Mouse (Mus musculus) thymus, postnatal 14 days (tissue): ENCODE measurements around the gene Lgi4.

Source experiments
- DNase-seq: peaks from one replicate; pipeline ENCODE4 v3.0.0; 2021

Lgi4 gene

GRCm38 (mm10) chr7:31059108-31059507 lies at the start of gene Lgi4:
Gene Lgi4, plus strand, starts transcription at chr7:31059342.
- DNase-seq = peak; percentile 76

- no peak for DNase-seq
These were observed 46.2 kb upstream of the Lgi4 start for GRCm38 (mm10) chr7:31012971-31013370.

DNA sequence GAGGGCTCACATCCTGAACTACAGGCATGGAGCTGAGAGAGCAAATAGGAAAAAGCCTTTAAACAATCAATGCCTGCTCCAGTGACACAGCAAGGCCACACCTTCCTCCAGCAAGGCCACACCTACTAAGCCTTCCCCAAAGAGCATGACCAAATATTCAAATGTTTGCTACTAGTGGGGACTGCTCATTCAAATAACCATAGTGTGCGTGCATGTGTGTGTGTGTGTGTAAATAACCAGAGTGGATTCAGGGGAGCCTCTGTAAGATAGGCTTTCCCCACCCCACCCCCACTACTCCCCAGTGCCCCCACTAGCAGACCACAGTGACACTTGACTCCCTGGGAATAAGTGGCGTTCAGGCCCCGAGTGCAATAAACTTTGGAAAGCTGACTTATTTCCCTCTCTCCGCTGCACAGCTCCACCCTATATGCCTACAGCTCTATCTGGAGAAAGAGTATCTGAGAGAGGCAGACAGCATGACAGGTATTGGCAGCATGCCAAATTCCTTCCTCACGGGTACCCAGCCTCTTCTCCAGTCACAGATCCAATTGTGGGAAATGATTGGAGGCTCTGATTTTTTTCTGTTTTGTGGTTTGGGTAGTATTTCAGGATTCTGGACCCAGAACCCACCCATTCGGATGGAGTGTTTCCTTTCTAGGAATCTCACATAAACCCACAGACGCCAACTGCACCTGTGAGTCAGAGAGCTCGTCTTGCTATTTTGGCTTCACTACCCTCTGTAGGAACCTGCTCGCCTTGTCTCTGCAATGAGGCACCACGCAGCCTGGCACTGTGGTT lies 41.8 kb upstream of the Lgi4 start:
- DNase-seq = no peak

- no peak for DNase-seq
These were observed 30.5 kb upstream of the Lgi4 start for GRCm38 (mm10) chr7:31028609-31029008.

GRCm38 (mm10) chr7:31030717-31031116 lies 28.4 kb upstream of the Lgi4 start:
- no peak for DNase-seq

- no peak for DNase-seq
These were observed 27.4 kb upstream of the Lgi4 start for GRCm38 (mm10) chr7:31031731-31032130.

GRCm38 (mm10) chr7:31033409-31034165 lies 25.6 kb upstream of the Lgi4 start:
- DNase-seq = peak; percentile 74

GRCm38 (mm10) chr7:31034789-31035188 lies 24.4 kb upstream of the Lgi4 start:
- DNase-seq = peak; percentile 68

GRCm38 (mm10) chr7:31035291-31035690 lies 23.9 kb upstream of the Lgi4 start:
- DNase-seq = no peak

DNA sequence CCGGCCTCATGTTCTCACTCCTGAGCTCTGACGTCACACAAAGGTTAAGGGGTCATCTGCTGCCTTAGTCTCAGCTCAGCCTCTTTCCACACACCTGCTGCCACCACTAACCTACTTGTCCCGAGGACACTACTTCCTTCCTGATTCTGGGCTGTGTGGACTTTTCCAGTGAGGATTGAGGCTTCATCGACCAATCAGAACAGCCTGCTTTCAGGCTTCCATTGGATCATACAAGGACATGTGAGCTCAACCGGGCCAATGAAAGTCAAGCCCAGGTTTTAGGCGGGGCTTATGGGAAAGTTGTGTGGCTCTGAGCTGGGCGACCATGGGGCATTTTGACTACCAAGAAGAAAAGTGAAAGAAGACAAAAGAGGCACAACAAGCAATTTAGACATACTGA lies 22.2 kb upstream of the Lgi4 start:
- no peak for DNase-seq

DNA sequence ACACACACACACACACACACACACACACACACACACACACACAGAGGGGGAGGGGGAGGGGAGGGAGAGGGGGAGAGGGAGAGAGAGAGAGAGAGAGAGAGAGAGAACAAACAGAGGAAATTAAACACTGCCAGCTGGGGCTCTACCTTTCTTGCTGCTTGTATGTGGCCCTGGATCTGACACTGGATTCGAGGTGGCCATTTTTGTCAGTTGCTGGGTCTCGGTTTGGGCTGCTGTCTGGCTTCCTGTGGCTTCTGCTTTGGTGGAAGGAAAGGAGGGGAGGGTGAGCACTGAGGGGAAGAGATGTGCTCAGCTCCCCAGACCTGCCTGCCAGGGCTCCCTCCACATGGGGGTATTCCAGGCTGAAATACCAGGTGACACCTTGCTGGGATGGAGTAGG lies 21.5 kb upstream of the Lgi4 start:
- DNase-seq = peak; percentile 70

DNA sequence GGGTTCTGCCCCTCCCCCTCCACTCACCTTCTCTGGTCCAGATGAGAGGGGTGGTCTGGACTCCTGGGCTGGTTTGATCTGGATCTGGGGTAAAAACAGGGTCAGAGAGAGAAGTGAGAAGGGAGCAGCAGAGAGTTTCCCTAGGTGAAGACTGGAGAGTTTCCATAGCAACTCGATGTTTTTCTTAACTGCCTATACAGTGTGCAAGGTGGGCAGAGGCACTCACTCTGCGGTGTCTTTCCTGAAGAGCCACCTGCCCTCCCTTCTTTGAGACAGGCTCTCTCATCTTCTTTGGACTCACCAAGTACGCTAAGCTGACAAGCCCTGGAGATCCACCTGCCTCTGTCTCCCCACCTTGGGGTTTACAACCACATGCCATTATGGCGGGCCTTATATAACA lies 20.1 kb upstream of the Lgi4 start:
- DNase-seq = no peak

GRCm38 (mm10) chr7:31040281-31041022 lies 18.7 kb upstream of the Lgi4 start:
- peak; percentile 64 for DNase-seq

DNA sequence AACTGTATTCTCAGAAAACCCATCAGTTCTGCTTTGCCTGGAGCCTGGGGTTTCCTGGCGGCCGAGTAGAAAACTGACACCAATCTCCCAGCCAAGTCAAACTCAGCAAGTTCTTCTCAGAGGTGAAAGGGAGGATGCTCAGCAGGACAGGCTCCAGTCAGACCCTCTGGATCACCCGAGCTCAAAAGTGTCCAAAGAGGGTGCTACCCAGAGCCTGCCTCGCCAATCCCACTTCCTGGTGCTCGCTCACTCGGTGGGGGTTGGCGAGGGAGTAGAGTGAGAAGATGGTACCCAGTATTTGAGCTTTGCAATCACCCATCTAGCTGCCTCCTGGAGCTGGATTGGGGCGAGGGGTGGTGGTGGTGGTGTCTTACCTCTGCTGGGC lies 18.1 kb upstream of the Lgi4 start:
- DNase-seq = no peak

- peak; percentile 81 for DNase-seq
These were observed 17.4 kb upstream of the Lgi4 start for GRCm38 (mm10) chr7:31041662-31042315.

GRCm38 (mm10) chr7:31042431-31042910 lies 16.7 kb upstream of the Lgi4 start, which contains the start of gene Fxyd5:
Gene Fxyd5, minus strand, starts transcription at chr7:31042481.
- DNase-seq = no peak

GRCm38 (mm10) chr7:31049135-31049845 lies 9.9 kb upstream of the Lgi4 start:
- no peak for DNase-seq

- DNase-seq = no peak
These were observed 9.3 kb upstream of the Lgi4 start for GRCm38 (mm10) chr7:31049846-31050281.

- DNase-seq = no peak
These were observed 8.7 kb upstream of the Lgi4 start for GRCm38 (mm10) chr7:31050487-31050886.

DNA sequence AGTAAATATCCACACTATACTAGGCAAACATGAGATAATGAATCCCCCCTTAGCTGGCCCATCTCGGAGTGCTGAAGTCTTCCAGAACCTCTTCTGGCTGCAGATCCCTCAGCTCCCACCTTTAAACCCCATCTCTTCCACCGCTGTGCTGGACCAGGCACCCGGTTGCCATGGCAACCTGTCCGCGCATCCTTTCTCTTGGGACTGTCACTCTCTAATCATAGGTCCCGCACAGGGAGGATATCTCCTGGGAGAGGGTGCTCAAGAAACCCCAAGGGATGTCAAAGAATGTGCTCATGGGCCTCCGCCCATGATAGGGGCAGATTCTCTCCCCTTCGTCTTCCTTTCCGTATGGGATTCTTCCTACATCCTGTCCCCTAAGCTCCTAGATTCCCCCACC lies 8.2 kb upstream of the Lgi4 start:
- no peak for DNase-seq

GRCm38 (mm10) chr7:31051321-31052021 lies 7.7 kb upstream of the Lgi4 start, which contains the start of gene Fxyd7:
Gene Fxyd7, minus strand, starts transcription at chr7:31051467.
- DNase-seq = peak; percentile 59
